Mouse (Mus musculus): ENCODE data around the gene Fgd6. TPM values are rescaled to one million over a fixed set of nuclear protein-coding genes. Genes with fewer than 3 reads are reported as not detected.

The Fgd6 gene
- polyA plus RNA-seq, 1 experiment from 2014 or later = 2.4 TPM

DNA sequence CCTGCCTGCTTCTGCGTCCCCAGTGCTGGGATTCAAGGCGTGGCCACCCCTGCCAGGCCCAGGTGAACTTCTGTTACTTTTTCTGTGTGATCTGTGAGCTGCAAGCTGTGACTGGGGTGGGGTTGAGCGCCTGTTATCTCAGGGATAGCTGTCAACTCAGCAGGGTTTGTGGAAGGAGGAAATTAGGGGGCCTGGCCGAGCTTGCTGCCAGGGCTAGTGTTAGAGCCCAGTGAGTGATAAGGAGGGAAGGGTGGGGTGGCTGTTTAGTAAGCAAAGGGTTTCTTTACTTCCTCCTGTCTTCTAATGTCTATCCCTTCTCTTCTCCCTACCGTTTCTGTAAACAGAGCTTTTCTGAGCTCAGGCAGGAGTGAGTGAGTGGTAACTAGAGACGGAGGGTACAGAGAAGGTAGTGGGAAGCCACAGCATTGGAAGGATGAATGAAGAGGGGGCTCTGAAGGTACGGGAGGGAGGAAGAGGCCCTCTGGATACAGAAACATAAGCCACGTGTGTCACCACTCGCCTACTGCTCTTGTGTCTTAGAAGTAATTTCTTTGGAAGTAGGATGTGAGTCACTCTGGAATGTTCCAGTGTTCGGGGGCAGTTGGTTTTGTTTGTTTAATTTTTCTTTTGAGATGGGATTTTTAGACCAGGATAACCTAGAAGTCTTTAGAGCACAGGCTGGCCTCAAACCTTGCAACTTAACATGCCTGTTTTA, 12.2 kb downstream of the Fgd6 start:
- Histone ChIP-seq H3K9ac (no peak overlapping the region), H3K4me1 (replicated peaks) (no peaks in the 10 kb centered on the region), H3K27ac (replicated peaks) (no peak overlapping the region), H3K4me2 (no peak overlapping the region), H3K4me3 (no peak overlapping the region), H3K36me3 (no peaks in the 10 kb centered on the region), H3K27me3 (no peaks in the 10 kb centered on the region), H3K9me3 (no peaks in the 10 kb centered on the region)
- no peak for ATAC-seq (ENCODE audit: low FRiP score, low read depth)
- 84% methylated on average over 10 of the region's 10 CpGs for WGBS

DNA sequence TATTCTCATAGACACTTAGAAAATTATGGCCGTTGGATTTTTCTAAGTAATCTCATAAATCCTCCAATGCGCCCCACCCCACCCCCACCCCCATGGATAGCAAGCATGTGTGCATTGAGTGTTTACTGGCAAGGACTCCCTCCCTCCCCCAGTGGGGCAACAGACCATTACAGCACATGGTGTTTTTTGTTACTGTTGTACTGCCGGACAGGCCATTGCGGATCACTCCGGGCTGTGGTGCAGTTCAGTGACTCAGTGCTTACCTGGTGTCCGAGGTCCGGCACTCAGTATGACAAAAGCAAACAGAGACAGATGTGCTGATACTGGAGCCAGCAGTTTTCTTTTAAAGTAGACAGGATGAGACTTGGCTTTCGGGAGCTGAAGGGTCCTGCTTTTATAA, 13.3 kb downstream of the Fgd6 start:
- H3K4me1 ChIP-seq (replicated peaks) = no peaks in the 10 kb centered on the region
- no peak overlapping the region for H3K4me2 ChIP-seq
- no peaks in the 10 kb centered on the region for H3K36me3 ChIP-seq
- WGBS = 79% methylated on average over 8 of the region's 8 CpGs
- no peaks in the 10 kb centered on the region for H3K9me3 ChIP-seq
- no peak for ATAC-seq (ENCODE audit: low FRiP score, low read depth)
- H3K27me3 ChIP-seq = no peaks in the 10 kb centered on the region
- no peak overlapping the region for H3K9ac ChIP-seq
- no peak overlapping the region for H3K27ac ChIP-seq (replicated peaks)
- H3K4me3 ChIP-seq = no peak overlapping the region

- Histone ChIP-seq H3K4me3 (no peak overlapping the region), H3K9ac (no peak overlapping the region), H3K9me3 (no peaks in the 10 kb centered on the region), H3K36me3 (no peaks in the 10 kb centered on the region), H3K4me1 (replicated peaks) (no peaks in the 10 kb centered on the region), H3K27ac (replicated peaks) (no peak overlapping the region), H3K27me3 (no peaks in the 10 kb centered on the region), H3K4me2 (no peak overlapping the region)
- ATAC-seq (ENCODE audit: low FRiP score, low read depth) = no peak
- 90% methylated on average over 5 of the region's 5 CpGs for WGBS
Measured at GRCm38 (mm10) chr10:94050736-94051135, 14.9 kb downstream of the Fgd6 start.

- H3K27ac ChIP-seq (replicated peaks) = no peak overlapping the region
- no peaks in the 10 kb centered on the region for H3K9me3 ChIP-seq
- no peaks in the 10 kb centered on the region for H3K27me3 ChIP-seq
- no peaks in the 10 kb centered on the region for H3K36me3 ChIP-seq
- H3K4me1 ChIP-seq (replicated peaks) = no peaks in the 10 kb centered on the region
- no peak overlapping the region for H3K4me3 ChIP-seq
- no peak for ATAC-seq (ENCODE audit: low FRiP score, low read depth)
- no peak overlapping the region for H3K9ac ChIP-seq
- 74% methylated on average over 6 of the region's 6 CpGs for WGBS
- H3K4me2 ChIP-seq = no peak overlapping the region
Measured at GRCm38 (mm10) chr10:94056487-94056886, 20.7 kb downstream of the Fgd6 start.

GRCm38 (mm10) chr10:94059618-94060055, 23.8 kb downstream of the Fgd6 start:
- Histone ChIP-seq H3K4me2 (no peak overlapping the region), H3K27me3 (no peaks in the 10 kb centered on the region), H3K27ac (replicated peaks) (no peak overlapping the region), H3K36me3 (no peaks in the 10 kb centered on the region), H3K9me3 (no peaks in the 10 kb centered on the region), H3K4me3 (no peak overlapping the region), H3K4me1 (replicated peaks) (no peaks in the 10 kb centered on the region), H3K9ac (no peak overlapping the region)
- 94% methylated on average over 8 of the region's 8 CpGs for WGBS
- no peak for ATAC-seq (ENCODE audit: low FRiP score, low read depth)

DNA sequence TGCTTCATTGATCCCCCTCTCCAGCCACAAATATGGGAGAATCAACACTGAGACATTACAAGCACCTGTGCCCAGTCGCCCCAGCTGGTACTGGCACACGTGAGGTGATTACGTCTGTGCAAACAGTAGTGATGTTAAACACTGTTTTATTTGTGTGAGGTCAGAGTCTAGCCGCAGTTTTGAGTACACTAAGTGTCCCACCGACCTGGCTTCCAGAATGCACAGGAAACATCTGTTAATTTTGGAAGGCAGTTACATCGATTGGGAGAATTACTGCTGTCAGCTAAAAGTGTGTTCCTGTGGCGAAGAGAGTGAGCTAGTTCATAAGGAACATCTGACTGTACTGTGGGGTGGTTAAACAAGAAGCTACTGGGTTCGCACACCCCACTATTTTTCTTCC, 24.4 kb downstream of the Fgd6 start:
- H3K4me3 ChIP-seq = no peak overlapping the region
- no peak overlapping the region for H3K4me2 ChIP-seq
- H3K27me3 ChIP-seq = no peaks in the 10 kb centered on the region
- 82% methylated on average over 8 of the region's 8 CpGs for WGBS
- no peaks in the 10 kb centered on the region for H3K36me3 ChIP-seq
- no peak overlapping the region for H3K9ac ChIP-seq
- no peak overlapping the region for H3K27ac ChIP-seq (replicated peaks)
- no peak for ATAC-seq (ENCODE audit: low FRiP score, low read depth)
- H3K9me3 ChIP-seq = no peaks in the 10 kb centered on the region
- H3K4me1 ChIP-seq (replicated peaks) = no peaks in the 10 kb centered on the region

DNA sequence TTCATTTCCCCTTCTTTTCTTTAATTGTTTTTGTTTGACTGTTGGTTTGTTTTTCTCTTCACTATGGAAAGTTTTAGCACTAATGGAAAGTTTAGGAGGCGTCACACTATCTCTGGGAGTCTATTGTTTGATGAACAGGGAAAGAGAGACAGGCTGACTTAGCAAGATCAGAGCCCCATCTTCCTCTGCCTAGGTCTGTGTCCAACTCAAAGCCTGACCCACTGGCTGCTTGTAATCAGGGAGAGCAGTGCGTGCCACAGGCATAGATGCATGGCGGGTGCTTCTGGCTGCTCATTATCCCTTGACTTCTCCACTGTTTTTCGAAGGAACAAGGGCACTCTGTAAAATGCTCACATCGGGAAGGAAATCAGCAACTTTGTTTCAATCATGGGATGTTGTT, 26.6 kb downstream of the Fgd6 start:
- Histone ChIP-seq H3K27me3 (no peaks in the 10 kb centered on the region), H3K9ac (no peak overlapping the region), H3K27ac (replicated peaks) (no peak overlapping the region), H3K4me2 (no peak overlapping the region), H3K36me3 (no peaks in the 10 kb centered on the region), H3K9me3 (no peaks in the 10 kb centered on the region), H3K4me1 (replicated peaks) (no peaks in the 10 kb centered on the region), H3K4me3 (no peak overlapping the region)
- WGBS = 73% methylated on average over 5 of the region's 5 CpGs
- no peak for ATAC-seq (ENCODE audit: low FRiP score, low read depth)

- Histone ChIP-seq H3K36me3 (no peaks in the 10 kb centered on the region), H3K9me3 (no peaks in the 10 kb centered on the region), H3K27ac (replicated peaks) (no peak overlapping the region), H3K4me2 (no peak overlapping the region), H3K27me3 (no peaks in the 10 kb centered on the region), H3K4me3 (no peak overlapping the region), H3K9ac (no peak overlapping the region), H3K4me1 (replicated peaks) (no peaks in the 10 kb centered on the region)
- WGBS = 73% methylated on average over 3 of the region's 3 CpGs
- ATAC-seq (ENCODE audit: low FRiP score, low read depth) = no peak
Measured at GRCm38 (mm10) chr10:94066896-94067295, 31.1 kb downstream of the Fgd6 start.

DNA sequence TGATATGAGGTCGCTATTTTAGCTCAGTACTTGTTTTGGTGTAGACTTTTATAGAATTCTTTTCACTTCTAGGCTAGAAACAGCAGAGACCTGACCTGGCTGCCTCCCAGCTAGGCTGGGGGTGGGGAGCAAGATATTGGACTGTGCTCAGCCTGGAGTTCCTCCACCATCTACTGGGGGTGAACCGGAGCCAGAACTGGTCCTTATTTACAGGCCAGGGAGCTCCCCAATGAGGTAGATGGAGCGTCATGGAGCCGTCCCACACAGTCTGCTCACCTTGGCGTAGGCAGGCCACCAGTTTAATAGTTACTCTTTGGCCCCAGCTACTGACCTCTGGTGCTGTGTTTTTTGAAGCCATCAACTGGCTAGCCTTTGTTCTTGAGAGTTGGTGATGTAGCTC, 32.9 kb downstream of the Fgd6 start:
- Histone ChIP-seq H3K4me3 (no peak overlapping the region), H3K9ac (no peak overlapping the region), H3K9me3 (no peaks in the 10 kb centered on the region), H3K4me1 (replicated peaks) (peaks cover 6% of the 10 kb centered on the region; the same call in 1 of the 2 replicates), H3K27me3 (no peaks in the 10 kb centered on the region), H3K4me2 (no peak overlapping the region), H3K27ac (replicated peaks) (no peak overlapping the region), H3K36me3 (no peaks in the 10 kb centered on the region)
- WGBS = 85% methylated on average over 5 of the region's 5 CpGs
- ATAC-seq (ENCODE audit: low FRiP score, low read depth) = no peak

DNA sequence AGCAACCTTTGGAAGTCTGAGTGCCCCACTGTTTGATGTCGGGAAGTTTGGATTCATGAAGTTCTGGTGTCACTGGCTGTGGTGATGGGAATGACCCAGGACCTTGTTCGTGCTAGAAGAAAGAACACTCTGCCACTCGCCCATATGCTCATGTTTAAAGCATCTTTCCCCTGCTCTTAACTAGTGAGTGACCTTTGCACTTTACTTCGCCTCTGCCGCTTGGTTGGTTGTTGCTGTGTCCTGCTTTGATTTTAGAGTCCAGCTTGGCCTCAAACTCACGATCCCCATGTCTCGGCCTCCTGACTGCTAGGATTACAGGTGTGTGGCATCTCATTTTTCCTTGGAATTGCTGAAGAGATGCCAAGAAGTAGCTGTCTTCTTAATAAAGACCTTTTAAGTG, 35.8 kb downstream of the Fgd6 start:
- H3K4me2 ChIP-seq = no peak overlapping the region
- H3K9me3 ChIP-seq = no peaks in the 10 kb centered on the region
- H3K27ac ChIP-seq (replicated peaks) = no peak overlapping the region
- H3K36me3 ChIP-seq = no peaks in the 10 kb centered on the region
- no peak for ATAC-seq (ENCODE audit: low FRiP score, low read depth)
- 83% methylated on average over 7 of the region's 7 CpGs for WGBS
- no peak overlapping the region for H3K9ac ChIP-seq
- peaks cover 6% of the 10 kb centered on the region; the same call in 1 of the 2 replicates for H3K4me1 ChIP-seq (replicated peaks)
- H3K27me3 ChIP-seq = no peaks in the 10 kb centered on the region
- H3K4me3 ChIP-seq = no peak overlapping the region

GRCm38 (mm10) chr10:94072261-94072915, 36.6 kb downstream of the Fgd6 start:
- H3K4me3 ChIP-seq = no peak overlapping the region
- H3K4me2 ChIP-seq = no peak overlapping the region
- H3K9ac ChIP-seq = no peak overlapping the region
- ATAC-seq (ENCODE audit: low FRiP score, low read depth) = no peak
- peaks cover 11% of the 10 kb centered on the region for H3K4me1 ChIP-seq (replicated peaks)
- WGBS = 65% methylated on average over 10 of the region's 10 CpGs
- H3K27me3 ChIP-seq = no peaks in the 10 kb centered on the region
- H3K36me3 ChIP-seq = no peaks in the 10 kb centered on the region
- no peaks in the 10 kb centered on the region for H3K9me3 ChIP-seq
- H3K27ac ChIP-seq (replicated peaks) = peak overlapping the region; percentile 5; the same call in 1 of the 2 replicates

- no peaks in the 10 kb centered on the region for H3K27me3 ChIP-seq
- peaks cover 11% of the 10 kb centered on the region for H3K4me1 ChIP-seq (replicated peaks)
- H3K9me3 ChIP-seq = no peaks in the 10 kb centered on the region
- no peak overlapping the region for H3K4me3 ChIP-seq
- H3K9ac ChIP-seq = no peak overlapping the region
- H3K36me3 ChIP-seq = no peaks in the 10 kb centered on the region
- no peak for ATAC-seq (ENCODE audit: low FRiP score, low read depth)
- WGBS = 75% methylated on average over 4 of the region's 4 CpGs
- 0 out of 2 replicates have a peak overlapping the region, but pooled peaks have one; percentile 5 for H3K27ac ChIP-seq (replicated peaks)
- no peak overlapping the region for H3K4me2 ChIP-seq
Measured at GRCm38 (mm10) chr10:94072916-94073465, 37.2 kb downstream of the Fgd6 start.
